Mouse (Mus musculus) left cerebral cortex, postnatal 14 days (tissue): ENCODE measurements around the gene Kat14. TPM values are rescaled to one million over a fixed set of nuclear protein-coding genes. Genes with fewer than 3 reads are reported as not detected.
"Not testable (repeated sequence)": the region's sequence is repeated elsewhere in the genome, so short reads cannot be mapped to it uniquely, and the experiment has no call there.

Source experiments
- DNase-seq, 2 experiments: peaks; one replicate each; pipeline ENCODE4 v3.0.0; 2021 to 2022; ENCODE audit warnings: low spot score in 2 of 2, mixed read lengths in 1 of 2
- intact Hi-C: fragments of 180-260 bp; cut with DNase I; formaldehyde crosslinking; loops from one replicate; pipeline ENCODE4 v1.15.1; 2025
- long read RNA-seq, 2 experiments: library from polyadenylated mRNA; stranded (forward); transcript quantifications; one replicate each; pipeline ENCODE4 v2.0.0; 2021
- total RNA-seq, 2 experiments: library from RNA; stranded (reverse); gene quantifications; 2 replicates each; pipeline ENCODE4 v1.2.3; 2021

Kat14 gene
- total RNA-seq = 10 to 100 TPM; 32.0 to 33.7 TPM
- long read RNA-seq, experiment 1, transcript Kat14-201 (11 exons, 3,801 nt) = major isoform, 35 of 59 reads
- long read RNA-seq, experiment 1, partial matches to known transcripts = 5 of 59 reads
- long read RNA-seq, experiment 1, other reads (novel, unspliced or antisense) = 16 of 59 reads
- long read RNA-seq, experiment 2, transcript Kat14-201 (11 exons, 3,801 nt) = major isoform, 36 of 51 reads
- long read RNA-seq, experiment 2, partial matches to known transcripts = 6 of 51 reads
- long read RNA-seq, experiment 2, other reads (novel, unspliced or antisense) = 6 of 51 reads

DNA sequence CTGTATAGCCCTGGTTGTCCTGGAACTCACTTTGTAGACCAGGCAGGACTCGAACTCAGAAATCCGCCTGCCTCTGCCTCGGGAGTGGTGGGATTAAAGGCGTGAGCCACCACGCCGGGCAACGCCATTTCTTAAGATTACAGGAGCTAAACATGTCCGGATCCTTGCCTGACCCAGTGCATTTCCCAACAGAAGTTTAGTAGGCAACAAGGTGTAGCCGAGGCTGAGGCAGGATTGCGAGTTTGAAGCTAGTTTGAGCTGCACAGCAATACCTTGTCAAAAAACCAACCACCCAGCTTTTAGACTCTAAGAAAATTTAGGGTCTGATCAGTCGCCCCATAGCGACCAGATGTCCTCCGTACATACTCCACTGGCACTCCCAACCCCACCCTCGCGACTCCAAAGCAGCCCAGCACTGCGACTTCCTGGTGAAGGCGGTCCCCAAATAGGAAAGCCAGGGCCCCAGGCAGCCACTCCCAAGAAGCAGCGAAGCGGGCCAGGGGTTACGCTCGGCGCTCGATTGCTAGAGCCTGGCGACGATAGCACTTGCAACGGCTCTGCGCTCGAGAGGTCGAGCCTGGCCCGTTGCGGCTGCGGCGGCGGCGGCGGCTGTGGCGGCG, at the start of gene Kat14, which contains the start of gene Pet117:
Kat14 (plus strand) TSS at position 584 of the 620 bp plus-strand sequence.
Pet117 (plus strand) TSS at position 597 of the 620 bp plus-strand sequence.
- DNase-seq = peak; percentile 89 to 94
- intact Hi-C loops = no loop called here

DNA sequence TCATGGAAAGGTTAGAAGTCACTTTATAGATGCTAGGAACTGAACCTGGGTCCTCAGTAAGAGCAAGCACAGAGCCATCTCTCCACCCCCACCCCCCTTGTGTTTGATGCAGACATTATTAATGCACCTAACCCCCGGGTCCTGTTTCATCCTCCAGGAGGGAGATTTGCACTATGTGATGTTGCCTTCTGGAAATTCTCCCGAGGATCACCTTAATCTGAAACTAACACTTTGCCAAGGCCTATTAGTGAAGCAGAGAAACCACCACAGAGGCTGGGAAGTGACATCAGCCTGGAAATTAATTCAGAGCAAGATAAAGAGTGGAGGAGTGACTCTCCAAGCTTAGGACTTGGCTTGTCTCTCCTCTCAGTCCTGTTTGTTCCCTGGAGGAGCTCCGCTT, 44.6 kb upstream of the Kat14 start:
- intact Hi-C loops = no loop called here
- DNase-seq = no peak

DNA sequence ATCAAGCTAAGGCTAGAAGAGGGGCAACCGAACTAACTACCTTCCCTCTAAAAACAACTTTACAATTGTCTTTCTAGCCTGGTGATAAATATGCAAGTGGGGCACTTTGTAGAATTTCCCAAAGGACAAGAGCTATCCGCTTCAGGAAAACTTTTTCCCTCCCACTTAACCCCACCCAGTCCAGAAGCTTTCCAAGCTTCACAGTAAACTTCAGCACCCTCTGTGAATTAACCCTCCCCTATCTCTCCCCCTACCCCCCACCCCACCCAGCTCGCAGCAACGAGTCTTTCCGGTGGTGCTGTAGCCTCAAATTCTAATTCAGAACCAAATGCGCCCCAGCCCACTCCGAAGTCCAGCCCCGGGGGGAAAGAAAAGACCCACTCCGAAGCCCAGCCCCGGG, 39.3 kb upstream of the Kat14 start:
- intact Hi-C loops = no loop called here
- DNase-seq = no peak

DNA sequence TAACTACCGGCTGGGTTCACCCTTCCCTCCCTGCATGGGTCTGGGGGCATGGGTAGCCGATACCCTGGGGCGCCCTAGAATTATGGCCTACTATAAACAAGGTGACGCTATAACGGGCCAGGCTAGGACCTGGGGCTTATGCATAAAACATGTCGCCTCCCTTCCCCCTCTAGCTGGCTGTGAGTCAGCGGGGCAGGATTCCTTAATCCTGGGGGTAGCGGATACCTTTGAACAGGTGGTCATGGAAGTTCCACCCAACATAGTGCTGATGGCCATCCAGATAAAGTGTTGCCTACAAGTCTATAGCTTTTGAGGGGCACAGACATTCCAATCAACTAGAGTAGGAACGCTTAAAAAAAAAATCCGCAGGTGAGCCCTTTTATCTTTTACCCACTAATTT, 38.8 kb upstream of the Kat14 start:
- no peak for DNase-seq
- intact Hi-C loops = no loop called here

DNA sequence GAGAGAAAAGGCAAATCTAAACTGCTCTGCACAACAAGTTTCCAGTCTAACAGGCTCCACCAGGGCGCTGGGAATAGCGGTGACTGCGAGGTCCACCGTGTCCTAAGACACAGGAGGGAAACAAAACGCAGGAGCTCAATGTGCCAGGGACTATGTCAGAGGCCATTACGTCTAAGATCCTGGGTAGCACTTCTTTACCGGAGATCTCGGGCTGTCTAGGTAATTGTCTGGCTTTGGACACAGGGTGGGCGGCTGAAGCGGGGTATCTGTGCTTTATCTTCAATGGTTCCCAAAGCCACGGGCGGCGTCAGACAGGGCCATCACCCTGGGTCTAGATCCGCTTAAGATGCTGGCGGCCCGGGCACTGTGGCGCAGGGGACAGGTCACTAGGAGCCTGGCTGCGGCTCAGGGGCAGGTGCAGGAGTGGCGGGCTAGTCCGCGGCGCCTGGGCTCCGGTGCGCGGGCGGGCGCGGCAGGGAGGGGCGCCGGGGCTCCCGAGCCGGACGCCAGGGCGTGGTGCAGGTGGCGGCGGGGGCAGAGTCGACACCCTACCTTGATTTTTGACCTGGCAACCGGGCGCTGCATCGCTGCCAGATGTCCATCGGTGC, 38.3 kb upstream of the Kat14 start:
- peak in 1 of 2 experiments; percentile 19 for DNase-seq
- intact Hi-C loops = no loop called here

DNA sequence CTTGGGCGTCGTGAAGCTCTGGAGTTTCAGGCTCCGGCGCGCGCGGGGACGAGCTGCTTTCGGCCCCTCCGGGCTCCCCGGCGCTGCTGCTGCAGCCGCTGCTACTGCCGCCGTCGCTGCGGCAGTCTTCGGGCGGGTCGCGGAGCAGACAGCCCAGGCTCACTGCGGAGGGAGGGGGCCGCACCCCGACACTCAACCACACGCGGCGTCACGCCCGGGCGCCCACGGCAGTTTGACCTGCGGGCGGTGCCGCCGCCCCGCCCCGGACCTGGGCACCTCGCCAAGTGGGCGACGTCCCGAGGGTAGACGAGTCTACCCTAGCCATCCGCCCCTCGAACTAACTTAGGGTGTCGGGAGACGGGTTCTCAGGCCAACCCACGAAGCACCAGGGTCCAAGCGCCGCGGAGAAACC, 37.8 kb upstream of the Kat14 start:
- no peak for DNase-seq
- intact Hi-C loops = no loop called here

DNA sequence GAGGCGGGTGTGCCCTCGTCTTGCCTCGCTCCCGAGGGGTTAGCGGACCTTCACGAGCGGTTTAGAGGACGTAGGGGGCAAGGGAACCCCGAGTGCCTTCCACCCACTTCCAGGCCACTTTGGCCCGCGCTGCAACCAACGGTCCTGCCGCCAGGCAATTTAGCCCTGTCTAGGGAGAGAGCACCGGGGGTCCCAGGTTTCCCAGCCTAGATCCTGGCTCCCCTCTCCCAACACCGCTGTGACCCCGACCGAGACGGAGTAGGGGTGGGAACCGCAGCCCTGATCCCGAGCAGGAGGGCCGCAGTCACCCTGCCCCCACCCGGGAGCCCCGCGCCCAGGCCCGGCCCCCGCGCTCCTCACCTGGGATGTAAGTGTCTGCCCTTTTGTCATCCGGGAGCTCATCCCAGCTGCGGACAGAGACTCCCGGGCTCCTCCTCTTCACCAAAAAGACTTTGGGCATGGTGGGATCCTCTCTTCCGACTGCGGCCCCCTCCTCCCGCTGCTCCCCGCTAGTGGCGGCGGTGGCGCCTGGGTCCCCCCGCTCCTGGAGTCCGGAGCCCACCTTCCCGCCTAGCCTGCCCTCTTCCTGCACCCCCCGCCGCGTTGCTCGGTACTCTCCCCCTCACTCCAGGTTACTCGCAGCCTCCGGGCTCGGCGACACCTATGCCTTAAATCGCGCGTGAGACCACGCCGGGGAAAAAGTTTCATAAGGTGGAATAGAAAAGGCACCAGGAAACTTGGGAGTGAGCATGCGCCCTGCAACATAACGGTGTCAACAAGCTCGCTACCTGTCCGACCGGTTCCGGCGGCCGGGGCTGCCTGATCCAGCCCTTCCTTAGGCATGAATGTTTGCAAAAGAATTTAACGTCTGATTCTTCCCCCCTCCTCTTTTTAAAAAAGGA, 37.1 kb upstream of the Kat14 start, which contains the start of gene Ovol2:
Ovol2 (minus strand) TSS at position 746 of the 902 bp plus-strand sequence.
- DNase-seq = peak in 1 of 2 experiments; percentile 11
- intact Hi-C loops = no loop called here

DNA sequence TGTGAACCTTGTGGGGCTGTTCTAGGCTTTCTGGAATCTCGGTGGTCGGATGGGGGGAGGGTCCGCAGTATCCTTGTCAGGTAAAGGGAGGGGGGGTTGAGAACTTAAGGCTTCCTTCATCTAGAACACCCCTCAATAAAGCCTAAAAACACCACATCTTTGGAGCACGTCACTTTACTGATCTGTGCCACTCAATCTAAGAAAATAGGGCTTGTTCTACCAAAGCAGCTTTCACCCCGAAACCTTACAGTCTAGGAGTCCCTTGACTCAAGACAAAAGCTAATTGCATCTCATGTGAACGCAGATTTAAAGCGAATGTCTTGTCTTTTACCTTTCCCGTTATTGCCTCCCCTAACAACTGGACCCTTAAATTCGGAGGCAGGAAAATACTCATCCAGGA, 36.3 kb upstream of the Kat14 start:
- intact Hi-C loops = no loop called here
- DNase-seq = no peak

DNA sequence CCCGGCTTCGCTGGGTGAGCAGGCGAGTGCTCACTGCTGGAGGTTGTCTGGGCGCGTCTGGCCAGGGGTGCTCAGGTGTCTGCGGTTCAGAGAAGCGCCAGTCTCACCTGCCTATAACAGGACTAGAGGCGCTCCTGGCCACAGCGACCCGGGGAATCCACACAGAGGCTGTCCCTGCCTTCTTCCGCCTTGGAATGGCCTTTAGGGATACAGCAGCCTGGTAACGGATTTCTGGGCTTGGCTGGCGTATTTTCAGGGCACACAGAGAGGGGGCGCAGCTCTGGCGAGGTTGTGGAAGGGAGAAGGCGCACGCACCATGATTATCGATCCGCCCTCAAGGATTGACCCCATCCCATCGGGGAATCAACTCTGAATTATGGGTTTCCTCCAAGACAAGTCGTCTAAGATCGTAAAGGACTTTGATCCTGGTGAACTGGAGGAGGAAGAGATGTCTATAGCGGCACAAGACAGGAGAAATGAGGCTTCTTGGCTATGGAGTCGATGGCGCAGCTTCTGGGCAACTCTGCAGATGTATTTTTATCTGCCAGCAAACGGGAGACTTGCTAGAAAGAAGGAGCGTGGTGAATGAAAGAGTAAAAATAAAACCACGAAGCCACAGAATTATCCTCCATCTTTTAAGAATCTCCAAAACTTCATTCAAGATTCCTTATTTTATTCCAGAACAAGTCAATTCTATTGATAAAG, 35.5 kb upstream of the Kat14 start:
- intact Hi-C loops = no loop called here
- DNase-seq = peak; percentile 39 to 52

DNA sequence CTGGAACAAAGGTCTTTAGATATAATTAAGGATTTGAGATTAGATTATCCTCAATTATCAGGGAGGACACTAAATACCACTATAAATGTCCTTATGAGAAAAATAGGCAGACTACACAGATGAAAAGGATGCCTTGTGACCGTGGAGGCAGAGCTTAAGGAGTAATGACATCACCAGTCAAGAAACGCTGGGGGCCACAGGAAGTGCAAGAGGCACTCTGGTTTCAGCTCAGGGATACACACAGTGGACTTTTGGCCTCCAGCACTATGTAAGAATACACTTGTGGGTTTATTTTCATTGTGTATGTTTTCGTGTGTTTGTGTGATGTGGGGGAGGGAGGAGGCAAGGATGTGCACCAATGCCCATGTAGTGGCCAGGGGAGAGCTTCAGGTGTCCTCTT, 31.6 kb upstream of the Kat14 start:
- intact Hi-C loops = no loop called here
- DNase-seq = no peak

DNA sequence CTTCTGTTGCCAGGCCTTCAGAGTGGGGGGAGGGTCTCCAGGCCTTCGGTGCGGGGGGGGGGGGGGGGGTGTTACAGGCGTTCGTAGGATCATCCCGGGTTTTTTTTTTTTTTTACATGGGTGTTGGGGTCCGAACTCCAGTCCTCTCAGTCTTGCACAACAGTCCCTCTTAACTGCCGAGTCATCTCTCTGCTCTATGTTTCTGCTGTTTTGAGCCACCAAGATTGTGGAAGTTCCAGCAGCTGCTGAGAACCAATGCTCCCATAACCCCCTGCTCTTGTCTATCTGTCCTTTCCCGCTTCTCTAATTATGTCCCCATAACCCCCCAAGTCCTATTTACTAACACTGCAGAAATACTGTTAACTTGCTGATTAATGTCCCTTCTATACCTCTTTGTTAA, 31.1 kb upstream of the Kat14 start:
- DNase-seq = no peak
- intact Hi-C loops = no loop called here

DNA sequence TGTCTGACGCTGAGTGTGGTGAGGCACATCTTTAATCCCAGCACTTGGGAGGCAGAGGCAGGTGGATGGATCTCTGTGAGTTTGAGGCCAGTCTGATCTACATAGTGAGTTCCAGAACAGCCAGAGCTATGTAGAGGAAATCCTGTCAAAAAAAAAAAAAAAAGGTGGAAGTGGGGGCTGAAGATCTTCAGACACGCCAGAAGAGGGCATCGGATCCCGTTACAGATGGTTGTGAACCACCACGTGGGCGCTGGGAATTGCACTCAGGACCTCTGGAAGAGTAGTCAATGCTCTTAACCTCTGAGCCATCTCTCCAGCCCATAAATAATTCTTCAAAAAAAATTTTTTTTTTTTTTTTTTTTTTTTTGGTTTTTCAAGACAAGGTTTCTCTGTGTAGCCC, 30.6 kb upstream of the Kat14 start:
- DNase-seq, intact Hi-C loops: not testable (repeated sequence)

DNA sequence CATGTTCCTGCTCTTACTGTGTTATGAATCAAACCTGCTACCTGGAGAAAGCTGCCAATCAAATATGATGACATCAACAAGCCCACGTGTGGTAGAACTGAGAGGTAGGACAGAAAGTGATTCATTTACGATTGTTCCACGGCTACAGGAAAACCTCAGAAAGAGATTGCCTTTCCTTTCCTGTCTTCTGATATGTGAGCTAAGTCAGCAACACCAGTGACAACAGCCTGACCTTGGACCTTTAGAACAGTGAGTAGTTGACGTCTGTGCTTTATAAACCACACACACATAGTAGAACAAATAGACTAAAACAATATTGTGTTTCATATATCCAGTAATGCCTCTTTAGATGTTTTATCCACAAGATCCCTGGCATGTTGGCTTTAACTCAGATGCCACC, 25.6 kb upstream of the Kat14 start:
- intact Hi-C loops = no loop called here

DNA sequence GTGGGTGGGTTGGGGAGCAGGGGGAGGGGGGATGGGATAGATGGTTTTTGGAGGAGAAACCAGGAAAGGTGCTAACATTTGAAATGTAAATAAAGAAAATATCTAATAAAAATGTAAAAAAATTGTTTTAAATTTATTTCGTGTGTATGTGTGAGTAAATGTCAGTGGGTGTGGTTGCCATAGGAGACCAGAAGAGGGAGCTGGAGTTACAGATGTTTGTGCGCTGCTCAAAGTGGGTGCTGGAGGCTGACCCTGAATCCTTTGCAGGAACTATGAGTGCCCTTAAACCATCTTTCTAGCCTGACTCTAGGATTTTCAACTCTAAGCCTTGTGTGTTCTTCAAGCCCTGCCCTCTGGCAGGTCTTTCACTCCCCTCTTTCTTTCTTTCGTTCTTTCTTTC, 20.3 kb upstream of the Kat14 start:
- DNase-seq = no peak
- intact Hi-C loops = no loop called here

More for the DNA sequence above, 25.6 kb upstream of the Kat14 start:
- no peak for DNase-seq

DNA sequence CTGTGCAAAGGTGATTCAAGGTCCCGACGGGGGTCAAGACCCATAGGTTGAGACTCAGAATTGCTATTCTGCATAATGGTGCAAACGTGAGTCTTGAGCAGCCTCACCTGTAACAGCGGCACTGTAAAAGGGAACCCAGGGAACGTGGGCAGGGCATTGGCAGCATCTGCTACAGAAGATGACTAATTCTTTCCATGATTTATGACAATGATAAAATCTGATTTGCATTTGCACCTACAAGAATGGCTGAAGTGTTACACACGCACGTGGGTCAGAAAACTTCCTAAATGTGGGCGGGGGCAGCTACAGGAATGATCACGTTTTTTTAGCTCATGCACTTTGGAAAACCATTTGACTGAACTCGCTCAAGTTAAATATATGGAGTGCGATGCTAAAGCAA, 15.9 kb upstream of the Kat14 start:
- intact Hi-C loops = no loop called here
- peak in 1 of 2 experiments; percentile 11 for DNase-seq

DNA sequence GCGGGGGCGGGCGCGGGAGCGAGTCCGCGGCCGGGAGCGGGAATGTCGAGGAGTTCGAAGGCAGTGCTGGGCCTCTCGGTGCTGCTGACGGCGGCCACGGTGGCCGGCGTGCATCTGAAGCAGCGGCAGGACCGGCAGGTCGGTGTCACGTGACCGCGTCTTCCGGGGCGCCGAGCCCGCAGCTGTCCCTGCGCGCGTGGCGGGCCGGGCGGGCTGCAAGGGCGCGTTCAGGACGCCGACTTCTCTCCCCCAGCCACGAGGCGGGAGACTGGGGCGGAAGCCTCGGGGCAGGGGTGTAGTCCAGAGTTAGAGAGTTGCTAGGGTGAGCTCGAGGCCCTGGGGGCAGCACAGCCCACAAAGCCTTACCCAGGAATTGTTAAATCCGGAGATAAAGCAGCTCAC, 238 bp downstream of the Kat14 start:
- DNase-seq = no peak
- intact Hi-C loops = no loop called here

DNA sequence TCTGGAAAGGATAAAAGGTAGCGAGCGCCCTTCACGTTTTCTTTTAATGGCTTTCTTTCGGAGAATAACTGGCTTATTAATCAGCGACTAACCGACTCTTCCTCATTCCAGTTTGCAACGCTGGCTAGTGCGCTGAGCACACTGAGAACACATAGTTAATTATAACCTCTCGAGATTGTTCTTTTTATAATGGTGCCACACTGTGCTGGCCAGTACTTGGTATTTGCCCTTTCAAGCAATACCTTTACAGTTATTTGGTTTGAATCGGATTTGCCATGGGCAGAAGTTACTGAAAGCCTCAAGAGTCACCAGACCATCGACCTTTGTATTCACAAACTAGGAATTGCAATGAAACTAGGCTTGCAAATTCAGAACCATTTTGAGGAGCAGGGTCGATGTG, 728 bp downstream of the Kat14 start:
- intact Hi-C loops = no loop called here
- no peak for DNase-seq

DNA sequence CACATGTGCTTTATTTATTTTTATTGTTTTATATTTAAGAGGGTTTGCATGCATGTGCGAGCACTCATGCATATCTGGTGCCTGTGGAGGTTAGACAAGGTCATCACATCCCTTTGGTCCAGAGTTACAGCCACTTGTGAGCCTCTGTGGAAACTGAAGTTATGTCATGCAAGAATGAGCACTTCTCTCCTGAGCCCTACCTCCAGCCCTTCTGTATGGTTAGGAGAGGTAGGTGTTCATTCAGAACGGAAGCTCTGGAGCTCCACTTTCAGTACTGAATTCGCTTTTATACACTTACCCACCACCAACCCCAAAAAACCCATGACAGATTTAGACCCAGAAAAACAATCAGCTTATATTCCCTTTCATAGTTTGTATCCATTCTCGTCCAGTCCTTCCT, 2.8 kb downstream of the Kat14 start:
- DNase-seq = no peak
- intact Hi-C loops = no loop called here

DNA sequence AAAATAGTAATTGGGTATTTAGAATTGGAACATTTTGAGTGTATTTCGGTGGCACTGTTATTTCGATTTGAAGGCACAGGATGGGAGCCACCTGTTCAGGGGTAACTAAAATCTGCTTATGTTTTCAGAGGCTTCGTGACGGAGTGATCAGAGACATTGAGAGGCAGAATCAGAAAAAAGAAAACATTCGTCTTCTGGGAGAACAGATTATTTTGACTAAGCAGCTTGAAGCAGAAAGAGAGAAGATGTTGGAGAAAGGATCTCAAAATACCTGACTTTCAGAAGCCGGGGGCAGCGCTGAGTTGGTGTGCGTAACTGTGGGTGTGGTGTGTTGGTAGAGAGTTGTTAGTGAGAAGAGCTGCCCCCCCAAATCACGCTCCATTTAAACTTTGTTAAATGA, 4.3 kb downstream of the Kat14 start:
- intact Hi-C loops = no loop called here
- DNase-seq = peak in 1 of 2 experiments; percentile 20
